ENCODE assay signal across 20 mouse cellular contexts in the genomic region with DNA sequence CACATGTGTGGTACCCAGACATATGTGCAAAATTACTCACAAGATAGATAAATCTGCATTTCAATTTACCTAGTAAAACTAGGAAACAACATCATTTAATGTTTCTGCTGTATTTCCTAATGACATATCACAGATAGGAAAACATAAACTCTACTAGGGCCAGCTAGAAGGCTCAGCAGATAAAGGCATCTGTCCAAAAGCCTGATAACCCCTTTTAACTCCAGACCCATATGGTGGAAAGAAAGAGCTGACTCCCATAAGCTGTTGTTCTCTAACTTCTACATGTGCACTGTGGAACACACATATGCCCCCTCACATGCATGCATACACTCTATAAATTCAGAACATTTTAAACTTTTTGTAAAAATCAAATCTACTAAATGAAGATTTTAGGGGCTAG.
"Had no signal": no experiment of that assay in that cellular context is flagged by ENCODE, and none has a peak within 500 bp of the region (broad histone marks: within the 10 kb centered on the region; RNA-seq: fewer than 3 reads in every experiment).

No protein-coding gene starts in this region.

- H3K4me2 ChIP-seq: limb, embryonic 12.5 days; limb, embryonic 15.5 days; lung, embryonic 14.5 days; midbrain, embryonic 11.5 days had no signal

- H3K9me3 ChIP-seq: limb, embryonic 12.5 days; limb, embryonic 15.5 days; megakaryocyte, embryonic 14.5 days had no signal

- ATAC-seq: intestine, embryonic 16.5 days; lung, postnatal 0 days had no signal

- DNase-seq: kidney, adult 18-20 months; kidney, adult 9 months; kidney, postnatal 14 days; kidney, postnatal 4 days; left cerebral cortex, postnatal 4 days; lung, embryonic 14.5 days; midbrain, embryonic 14.5 days; right cerebral cortex, postnatal 14 days; right cerebral cortex, postnatal 4 days; thymus, adult 2 months; thymus, postnatal 14 days; thymus, postnatal 4 days had no signal

- H3K4me1 ChIP-seq: limb, embryonic 12.5 days; limb, embryonic 15.5 days; megakaryocyte, embryonic 14.5 days had no signal

- H3K9ac ChIP-seq: limb, embryonic 12.5 days; limb, embryonic 15.5 days; lung, embryonic 14.5 days had no signal

- H3K27me3 ChIP-seq: limb, embryonic 12.5 days; limb, embryonic 15.5 days had no signal

- H3K27ac ChIP-seq: limb, embryonic 12.5 days; limb, embryonic 15.5 days; macrophage; stomach, postnatal 0 days had no signal

- H3K4me3 ChIP-seq: limb, embryonic 12.5 days; limb, embryonic 15.5 days; megakaryocyte, embryonic 14.5 days had no signal

- H3K36me3 ChIP-seq: limb, embryonic 12.5 days; limb, embryonic 15.5 days had no signal
